Mouse (Mus musculus): ENCODE data around the gene Slc25a26. TPM values are rescaled to one million over a fixed set of nuclear protein-coding genes. Genes with fewer than 3 reads are reported as not detected.

Gene Slc25a26
- polyA plus RNA-seq, 1 experiment from 2014 or later: 8.1 TPM

GRCm38 (mm10) chr6:94561346-94561745 lies 61.2 kb downstream of the Slc25a26 start:
- no peak overlapping the region for H3K4me3 ChIP-seq (ENCODE audit: low read depth, low read length)
- no peak overlapping the region for H3K9ac ChIP-seq (replicated peaks; ENCODE audit: low read depth, low read length)
- WGBS: 54% methylated on average over 1 of the region's 1 CpGs
- H3K27ac ChIP-seq (ENCODE audit: low read length): no peak overlapping the region
- no peak for ATAC-seq (ENCODE audit: insufficient number of reproducible peaks, insufficient read depth, low FRiP score, low read depth)
- no peaks in the 10 kb centered on the region for H3K9me3 ChIP-seq (ENCODE audit: control insufficient read depth, low read depth, low read length)
- H3K4me2 ChIP-seq (replicated peaks; ENCODE audit: low read depth, low read length): no peak overlapping the region
- no peaks in the 10 kb centered on the region for H3K36me3 ChIP-seq (ENCODE audit: control insufficient read depth, insufficient read depth, low read length)
- no peaks in the 10 kb centered on the region for H3K4me1 ChIP-seq (ENCODE audit: control insufficient read depth, insufficient read depth, low read length)
- H3K27me3 ChIP-seq (ENCODE audit: control insufficient read depth, insufficient read depth, low read length): no peaks in the 10 kb centered on the region

GRCm38 (mm10) chr6:94563203-94563940 lies 63.2 kb downstream of the Slc25a26 start:
- H3K9ac ChIP-seq (replicated peaks; ENCODE audit: low read depth, low read length): no peak overlapping the region
- H3K27me3 ChIP-seq (ENCODE audit: control insufficient read depth, insufficient read depth, low read length): no peaks in the 10 kb centered on the region
- no peak for ATAC-seq (ENCODE audit: insufficient number of reproducible peaks, insufficient read depth, low FRiP score, low read depth)
- H3K9me3 ChIP-seq (ENCODE audit: control insufficient read depth, low read depth, low read length): no peaks in the 10 kb centered on the region
- no peak overlapping the region for H3K4me2 ChIP-seq (replicated peaks; ENCODE audit: low read depth, low read length)
- no peaks in the 10 kb centered on the region for H3K4me1 ChIP-seq (ENCODE audit: control insufficient read depth, insufficient read depth, low read length)
- H3K4me3 ChIP-seq (ENCODE audit: low read depth, low read length): no peak overlapping the region
- H3K36me3 ChIP-seq (ENCODE audit: control insufficient read depth, insufficient read depth, low read length): no peaks in the 10 kb centered on the region
- 38% methylated on average over 8 of the region's 8 CpGs for WGBS
- no peak overlapping the region for H3K27ac ChIP-seq (ENCODE audit: low read length)

GRCm38 (mm10) chr6:94565766-94566165 lies 65.6 kb downstream of the Slc25a26 start:
- Histone ChIP-seq H3K4me2 (replicated peaks; ENCODE audit: low read depth, low read length) (no peak overlapping the region), H3K9me3 (ENCODE audit: control insufficient read depth, low read depth, low read length) (no peaks in the 10 kb centered on the region), H3K36me3 (ENCODE audit: control insufficient read depth, insufficient read depth, low read length) (no peaks in the 10 kb centered on the region), H3K27me3 (ENCODE audit: control insufficient read depth, insufficient read depth, low read length) (no peaks in the 10 kb centered on the region), H3K9ac (replicated peaks; ENCODE audit: low read depth, low read length) (no peak overlapping the region), H3K4me3 (ENCODE audit: low read depth, low read length) (no peak overlapping the region), H3K27ac (ENCODE audit: low read length) (no peak overlapping the region), H3K4me1 (ENCODE audit: control insufficient read depth, insufficient read depth, low read length) (no peaks in the 10 kb centered on the region)
- WGBS: 84% methylated on average over 2 of the region's 2 CpGs
- ATAC-seq (ENCODE audit: insufficient number of reproducible peaks, insufficient read depth, low FRiP score, low read depth): no peak

GRCm38 (mm10) chr6:94568040-94568439 lies 67.9 kb downstream of the Slc25a26 start:
- H3K36me3 ChIP-seq (ENCODE audit: control insufficient read depth, insufficient read depth, low read length): no peaks in the 10 kb centered on the region
- no peak overlapping the region for H3K4me2 ChIP-seq (replicated peaks; ENCODE audit: low read depth, low read length)
- H3K4me3 ChIP-seq (ENCODE audit: low read depth, low read length): no peak overlapping the region
- H3K9ac ChIP-seq (replicated peaks; ENCODE audit: low read depth, low read length): no peak overlapping the region
- 85% methylated on average over 2 of the region's 2 CpGs for WGBS
- no peak for ATAC-seq (ENCODE audit: insufficient number of reproducible peaks, insufficient read depth, low FRiP score, low read depth)
- H3K27ac ChIP-seq (ENCODE audit: low read length): no peak overlapping the region
- no peaks in the 10 kb centered on the region for H3K27me3 ChIP-seq (ENCODE audit: control insufficient read depth, insufficient read depth, low read length)
- no peaks in the 10 kb centered on the region for H3K9me3 ChIP-seq (ENCODE audit: control insufficient read depth, low read depth, low read length)
- H3K4me1 ChIP-seq (ENCODE audit: control insufficient read depth, insufficient read depth, low read length): no peaks in the 10 kb centered on the region

GRCm38 (mm10) chr6:94575526-94576166 lies 75.5 kb downstream of the Slc25a26 start:
- 61% methylated on average over 9 of the region's 9 CpGs for WGBS
- no peaks in the 10 kb centered on the region for H3K36me3 ChIP-seq (ENCODE audit: control insufficient read depth, insufficient read depth, low read length)
- no peak overlapping the region for H3K27ac ChIP-seq (ENCODE audit: low read length)
- no peak overlapping the region for H3K9ac ChIP-seq (replicated peaks; ENCODE audit: low read depth, low read length)
- H3K4me1 ChIP-seq (ENCODE audit: control insufficient read depth, insufficient read depth, low read length): no peaks in the 10 kb centered on the region
- no peak for ATAC-seq (ENCODE audit: insufficient number of reproducible peaks, insufficient read depth, low FRiP score, low read depth)
- H3K4me3 ChIP-seq (ENCODE audit: low read depth, low read length): no peak overlapping the region
- H3K27me3 ChIP-seq (ENCODE audit: control insufficient read depth, insufficient read depth, low read length): no peaks in the 10 kb centered on the region
- no peak overlapping the region for H3K4me2 ChIP-seq (replicated peaks; ENCODE audit: low read depth, low read length)
- no peaks in the 10 kb centered on the region for H3K9me3 ChIP-seq (ENCODE audit: control insufficient read depth, low read depth, low read length)

- Histone ChIP-seq H3K27ac (ENCODE audit: low read length) (no peak overlapping the region), H3K27me3 (ENCODE audit: control insufficient read depth, insufficient read depth, low read length) (no peaks in the 10 kb centered on the region), H3K4me3 (ENCODE audit: low read depth, low read length) (no peak overlapping the region), H3K4me1 (ENCODE audit: control insufficient read depth, insufficient read depth, low read length) (no peaks in the 10 kb centered on the region), H3K4me2 (replicated peaks; ENCODE audit: low read depth, low read length) (no peak overlapping the region), H3K9me3 (ENCODE audit: control insufficient read depth, low read depth, low read length) (no peaks in the 10 kb centered on the region), H3K9ac (replicated peaks; ENCODE audit: low read depth, low read length) (no peak overlapping the region), H3K36me3 (ENCODE audit: control insufficient read depth, insufficient read depth, low read length) (no peaks in the 10 kb centered on the region)
- ATAC-seq (ENCODE audit: insufficient number of reproducible peaks, insufficient read depth, low FRiP score, low read depth): no peak
- WGBS: 73% methylated on average over 8 of the region's 8 CpGs
Measured at GRCm38 (mm10) chr6:94577991-94578390, 77.9 kb downstream of the Slc25a26 start.

- Histone ChIP-seq H3K36me3 (ENCODE audit: control insufficient read depth, insufficient read depth, low read length) (no peaks in the 10 kb centered on the region), H3K4me1 (ENCODE audit: control insufficient read depth, insufficient read depth, low read length) (no peaks in the 10 kb centered on the region), H3K27ac (ENCODE audit: low read length) (no peak overlapping the region), H3K9me3 (ENCODE audit: control insufficient read depth, low read depth, low read length) (no peaks in the 10 kb centered on the region), H3K27me3 (ENCODE audit: control insufficient read depth, insufficient read depth, low read length) (no peaks in the 10 kb centered on the region), H3K4me2 (replicated peaks; ENCODE audit: low read depth, low read length) (no peak overlapping the region), H3K4me3 (ENCODE audit: low read depth, low read length) (no peak overlapping the region), H3K9ac (replicated peaks; ENCODE audit: low read depth, low read length) (no peak overlapping the region)
- 69% methylated on average over 9 of the region's 9 CpGs for WGBS
- no peak for ATAC-seq (ENCODE audit: insufficient number of reproducible peaks, insufficient read depth, low FRiP score, low read depth)
Measured at GRCm38 (mm10) chr6:94582055-94582454, 81.9 kb downstream of the Slc25a26 start.

- no peak overlapping the region for H3K9ac ChIP-seq (replicated peaks; ENCODE audit: low read depth, low read length)
- H3K4me3 ChIP-seq (ENCODE audit: low read depth, low read length): no peak overlapping the region
- no peaks in the 10 kb centered on the region for H3K27me3 ChIP-seq (ENCODE audit: control insufficient read depth, insufficient read depth, low read length)
- no peak for ATAC-seq (ENCODE audit: insufficient number of reproducible peaks, insufficient read depth, low FRiP score, low read depth)
- H3K36me3 ChIP-seq (ENCODE audit: control insufficient read depth, insufficient read depth, low read length): no peaks in the 10 kb centered on the region
- 92% methylated on average over 9 of the region's 9 CpGs for WGBS
- no peaks in the 10 kb centered on the region for H3K9me3 ChIP-seq (ENCODE audit: control insufficient read depth, low read depth, low read length)
- H3K27ac ChIP-seq (ENCODE audit: low read length): no peak overlapping the region
- H3K4me1 ChIP-seq (ENCODE audit: control insufficient read depth, insufficient read depth, low read length): no peaks in the 10 kb centered on the region
- H3K4me2 ChIP-seq (replicated peaks; ENCODE audit: low read depth, low read length): no peak overlapping the region
Measured at GRCm38 (mm10) chr6:94584147-94584695, 84.1 kb downstream of the Slc25a26 start.
